Mouse (Mus musculus) cortical plate, adult 2 months (tissue): ENCODE measurements at regions not wholly inside any gene's neighbourhood (a gene's known extent, or its start where the extent isn't known, plus 50 kb on each side); places are given as distances from the start of the nearest gene placed in this dataset.

Experiments
- CTCF ChIP-seq: fragments of 200-500 bp; IDR thresholded peaks from 2 replicates; pipeline ENCODE4 v1.5.1; 2011; ENCODE audit warnings: mild to moderate bottlenecking, control low read depth, low read length; ENCODE audit not compliant: insufficient read depth; ENCODE audit errors: extremely low read depth
- POLR2A ChIP-seq: fragments of 200-500 bp; IDR thresholded peaks from 2 replicates; pipeline ENCODE4 v1.6.1; 2011; ENCODE audit warnings: mild to moderate bottlenecking, low read length, control low read depth; ENCODE audit not compliant: insufficient read depth; ENCODE audit errors: extremely low read depth

- no peak for TF ChIP-seq CTCF
- no peak for TF ChIP-seq POLR2A
Measured at GRCm38 (mm10) chr2:30700471-30700870, 103.0 kb downstream of the 1700001O22Rik start.
